Mouse (Mus musculus) brain, embryonic 14.5 days (tissue): ENCODE data around the gene Tas1r2. TPM values are rescaled to one million over a fixed set of nuclear protein-coding genes. Genes with fewer than 3 reads are reported as not detected.

ENCODE experiments used
- DNase-seq: peaks from one replicate; pipeline ENCODE4 v3.0.0-alpha.2; 2011; ENCODE audit warnings: low read depth
- CTCF ChIP-seq: fragments of 200-500 bp; IDR thresholded peaks from 2 replicates; pipeline ENCODE4 v1.5.1; 2012; ENCODE audit warnings: inconsistent platforms, mild to moderate bottlenecking, moderate library complexity, borderline replicate concordance; ENCODE audit not compliant: insufficient read depth, insufficient read length; ENCODE audit errors: extremely low read depth
- POLR2A ChIP-seq: fragments of 200-500 bp; IDR thresholded peaks from 2 replicates; pipeline ENCODE4 v1.6.1; 2012; ENCODE audit warnings: mild to moderate bottlenecking, inconsistent platforms, borderline replicate concordance; ENCODE audit not compliant: poor library complexity, insufficient read depth, insufficient read length, severe bottlenecking; ENCODE audit errors: extremely low read depth
- polyA plus RNA-seq: library from polyadenylated mRNA; depleted of rRNA; stranded (reverse); fragments of >200 nt; gene quantifications from 2 replicates; pipeline ENCODE4 v1.2.3, GENCODE M21; 2012; rRNA removed

Gene Tas1r2
- polyA plus RNA-seq, result 0.04 TPM in 1 of 2 replicates, not detected in the other

- DNase-seq, result no peak
- TF ChIP-seq CTCF (no peak), POLR2A (no peak)
Observed at GRCm38 (mm10) chr4:139653238-139653637, at the start of gene Tas1r2. Gene Tas1r2, plus strand, starts transcription at chr4:139653538.

GRCm38 (mm10) chr4:139605216-139605615, 48.1 kb upstream of the Tas1r2 start:
- no peak for TF ChIP-seq POLR2A
- no peak for TF ChIP-seq CTCF
- DNase-seq, result no peak

GRCm38 (mm10) chr4:139606732-139607131, 46.6 kb upstream of the Tas1r2 start:
- no peak for TF ChIP-seq CTCF
- no peak for TF ChIP-seq POLR2A
- DNase-seq, result no peak

GRCm38 (mm10) chr4:139608975-139609374, 44.4 kb upstream of the Tas1r2 start:
- no peak for DNase-seq
- TF ChIP-seq CTCF, result no peak
- TF ChIP-seq POLR2A, result no peak

GRCm38 (mm10) chr4:139610954-139611353, 42.4 kb upstream of the Tas1r2 start:
- TF ChIP-seq POLR2A, result no peak
- no peak for TF ChIP-seq CTCF
- DNase-seq, result no peak

GRCm38 (mm10) chr4:139611542-139611953, 41.8 kb upstream of the Tas1r2 start:
- TF ChIP-seq POLR2A (no peak), CTCF (peak; percentile 97)

GRCm38 (mm10) chr4:139614524-139615260, 38.6 kb upstream of the Tas1r2 start:
- DNase-seq, result no peak
- TF ChIP-seq CTCF, result no peak

More at GRCm38 (mm10) chr4:139611542-139611953, 41.8 kb upstream of the Tas1r2 start:
- DNase-seq, result peak; percentile 90

GRCm38 (mm10) chr4:139616276-139617000, 36.9 kb upstream of the Tas1r2 start:
- no peak for TF ChIP-seq CTCF
- TF ChIP-seq POLR2A, result no peak
- DNase-seq, result peak; percentile 91

GRCm38 (mm10) chr4:139617001-139617364, 36.4 kb upstream of the Tas1r2 start:
- DNase-seq, result peak; percentile 47
- TF ChIP-seq CTCF (no peak), POLR2A (no peak)

GRCm38 (mm10) chr4:139619765-139620164, 33.6 kb upstream of the Tas1r2 start:
- no peak for DNase-seq
- TF ChIP-seq CTCF (no peak), POLR2A (no peak)

- peak; percentile 99 for DNase-seq
- no peak for TF ChIP-seq CTCF
- peak; percentile 60; the same call in 1 of the 2 replicates for TF ChIP-seq POLR2A
Observed at GRCm38 (mm10) chr4:139622373-139623282, 30.7 kb upstream of the Tas1r2 start, which contains the start of gene Aldh4a1. Gene Aldh4a1, plus strand, starts transcription at chr4:139622866.

GRCm38 (mm10) chr4:139623434-139624115, 29.8 kb upstream of the Tas1r2 start:
- TF ChIP-seq CTCF (no peak), POLR2A (no peak)
- no peak for DNase-seq
